Mouse (Mus musculus) heart, postnatal 10 days (tissue): ENCODE data around the gene Tmem209. TPM values are rescaled to one million over a fixed set of nuclear protein-coding genes. Genes with fewer than 3 reads are reported as not detected.
A peak's percentile ranks its signal among the peaks of the same experiment; 100 is the strongest.

Experiments used
- DNase-seq, 2 experiments: peaks; one replicate each; pipeline ENCODE4 v3.0.0; 2021
- intact Hi-C: fragments of 180-260 bp; cut with DNase I; formaldehyde crosslinking; loops from one replicate; pipeline ENCODE4 v1.15.1; 2025
- total RNA-seq, 2 experiments: library from RNA; stranded (reverse); gene quantifications; 2 replicates each; pipeline ENCODE4 v1.2.3; 2021

The Tmem209 gene
- total RNA-seq, result 10 to 100 TPM; 12.0 to 13.3 TPM

DNA sequence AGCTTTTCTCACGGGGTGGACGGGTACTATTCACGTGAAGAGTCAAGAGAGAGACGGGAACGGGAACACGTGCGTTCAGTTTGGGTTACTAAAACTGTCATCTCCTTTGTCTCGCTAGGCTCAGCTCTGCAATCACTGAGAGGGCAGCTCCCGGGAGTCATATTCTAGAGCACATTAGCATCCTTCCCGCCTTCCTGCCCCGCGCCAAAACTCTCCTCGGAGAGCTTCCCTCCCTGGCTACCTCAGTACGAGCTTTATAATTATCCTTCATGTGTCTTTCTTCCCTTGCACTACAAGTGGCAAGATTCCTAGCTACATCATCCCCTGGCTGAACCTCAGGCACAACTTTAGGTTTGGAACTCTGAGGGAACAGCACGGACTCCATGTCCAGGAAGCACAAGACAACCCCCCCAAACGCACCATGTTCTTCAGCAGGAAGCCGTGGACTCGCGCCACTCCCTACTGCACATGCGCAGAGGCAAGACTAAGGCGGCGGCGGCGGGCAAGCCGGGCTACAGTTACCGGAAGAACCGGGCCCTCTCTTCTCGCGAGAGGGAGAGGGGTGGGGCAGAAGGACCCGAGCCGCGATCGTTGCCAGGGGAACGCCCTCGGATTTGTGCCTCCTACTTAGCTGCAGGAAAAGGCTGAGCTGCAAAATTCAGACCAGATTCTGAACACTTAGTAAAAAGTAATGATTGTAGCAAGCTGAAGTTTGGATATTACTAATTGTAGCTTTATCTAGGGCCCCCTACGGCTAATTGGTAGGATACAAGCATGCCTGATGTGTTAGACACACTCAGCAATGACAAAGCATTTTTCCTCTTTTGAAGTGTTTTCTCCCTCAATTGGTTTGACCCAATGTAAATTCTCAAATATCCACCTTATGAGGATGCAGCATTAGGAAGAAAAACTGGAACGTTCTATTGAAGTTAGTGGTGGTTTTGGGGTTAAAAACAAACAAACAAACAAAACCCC lies at the start of gene Tmem209, which contains the start of gene Ssmem1:
Gene Tmem209, minus strand, starts transcription at position 519 of the 975 bp plus-strand sequence.
Gene Ssmem1, plus strand, starts transcription at position 585 of the 975 bp plus-strand sequence.
- intact Hi-C loops, result loop anchor here (5.0 kb wide), 1 partner anchor 388 kb away; the partner anchor contains the start of gene Copg2
- peak; percentile 100 for DNase-seq

- intact Hi-C loops, result no loop called here
- DNase-seq, result peak; percentile 85 to 87
Observed at GRCm38 (mm10) chr6:30556080-30556479, 46.5 kb upstream of the Tmem209 start.

DNA sequence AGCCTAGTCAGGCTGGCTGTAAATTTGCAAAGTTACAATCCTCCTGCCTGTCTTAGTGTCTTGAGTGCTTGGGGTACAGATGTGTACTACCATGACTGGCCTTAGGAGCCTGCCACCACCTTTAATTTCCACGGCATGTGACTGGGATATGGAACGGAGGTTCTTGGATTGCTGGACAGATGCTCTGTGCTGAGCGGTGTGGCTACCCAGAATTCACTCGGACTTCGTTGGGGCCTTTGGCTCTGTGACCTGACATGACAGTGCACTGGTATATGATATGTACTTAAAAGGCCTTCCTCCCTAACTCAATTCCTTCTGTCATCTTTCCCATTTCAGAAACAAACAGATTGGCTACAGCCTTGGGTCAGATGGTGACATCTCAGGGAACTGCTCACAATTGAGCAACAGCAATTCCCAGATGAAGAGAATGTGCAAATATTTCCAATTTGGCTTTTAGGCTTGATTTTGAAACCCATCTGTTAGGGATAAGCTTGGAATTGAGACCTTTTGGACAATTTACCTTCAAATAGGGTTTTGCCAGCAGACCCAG lies 45.1 kb upstream of the Tmem209 start:
- intact Hi-C loops, result loop anchor here (5.0 kb wide), 1 partner anchor 138 kb away; the partner anchor contains the start of gene Cep41
- no peak for DNase-seq

GRCm38 (mm10) chr6:30554092-30554491 lies 44.5 kb upstream of the Tmem209 start:
- intact Hi-C loops, result loop anchor here (5.0 kb wide), 1 partner anchor 138 kb away; the partner anchor contains the start of gene Cep41
- DNase-seq, result no peak

DNA sequence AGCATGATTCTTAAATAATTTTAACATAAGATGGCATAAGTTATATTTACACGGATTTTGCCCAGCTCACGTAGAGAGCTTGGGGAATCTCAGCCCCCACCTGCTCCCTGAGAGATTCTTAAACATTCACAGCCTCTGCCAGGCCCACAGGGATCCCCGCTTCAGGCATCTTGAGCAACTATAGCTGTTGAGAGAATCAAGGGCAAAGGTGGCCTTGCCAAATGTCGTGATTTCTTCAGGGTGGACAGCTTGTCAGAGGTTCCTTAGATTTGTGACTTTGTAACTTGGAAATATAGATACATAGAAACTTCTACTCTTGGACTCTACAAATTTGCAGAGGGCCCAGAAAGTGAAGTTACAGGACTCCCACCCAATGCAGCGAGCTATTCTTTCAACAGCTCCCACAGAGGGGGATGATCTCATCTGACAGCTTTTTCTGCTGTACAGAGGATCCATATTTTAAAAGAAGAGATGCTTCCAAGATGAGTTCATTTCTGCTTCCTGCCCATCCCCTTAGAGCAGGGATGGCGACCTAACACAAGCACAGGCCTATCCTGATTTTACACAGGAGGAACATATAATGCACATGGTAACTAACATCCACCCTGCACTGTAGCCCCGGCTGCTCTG lies 43.9 kb upstream of the Tmem209 start:
- DNase-seq, result no peak

GRCm38 (mm10) chr6:30552628-30553027 lies 43.0 kb upstream of the Tmem209 start:
- DNase-seq, result no peak
- intact Hi-C loops, result loop anchor here (5.0 kb wide), 1 partner anchor 140 kb away; the partner anchor contains the start of gene Cep41

More for the DNA sequence above, 43.9 kb upstream of the Tmem209 start:
- intact Hi-C loops, result loop anchor here (5.0 kb wide), 1 partner anchor 139 kb away; the partner anchor contains the start of gene Cep41

GRCm38 (mm10) chr6:30551644-30552580 lies 42.3 kb upstream of the Tmem209 start:
- intact Hi-C loops, result loop anchor here (5.0 kb wide), 1 partner anchor 140 kb away; the partner anchor contains the start of gene Cep41
- DNase-seq, result no peak

DNA sequence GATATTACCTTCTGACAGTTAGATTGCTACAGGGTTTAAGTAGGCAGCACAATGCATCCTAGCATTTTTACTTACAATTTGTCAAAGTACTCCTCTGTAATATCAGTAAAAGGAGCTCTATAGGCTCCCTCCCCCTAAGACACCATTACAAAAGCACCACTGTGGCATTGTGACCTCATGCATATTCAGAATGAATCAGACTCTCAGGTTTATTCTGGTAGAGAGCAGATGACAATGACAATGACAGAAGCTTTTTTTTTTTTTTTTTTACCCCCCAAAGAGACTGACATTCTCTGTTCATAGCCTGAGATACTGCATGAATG lies 41.6 kb upstream of the Tmem209 start:
- intact Hi-C loops, result loop anchor here (5.0 kb wide), 1 partner anchor 141 kb away; the partner anchor contains the start of gene Cep41

GRCm38 (mm10) chr6:30550496-30551192 lies 41.1 kb upstream of the Tmem209 start:
- intact Hi-C loops, result loop anchor here (5.0 kb wide), 1 partner anchor 142 kb away; the partner anchor contains the start of gene Cep41
- DNase-seq, result no peak

More for the DNA sequence above, 41.6 kb upstream of the Tmem209 start:
- DNase-seq, result no peak

DNA sequence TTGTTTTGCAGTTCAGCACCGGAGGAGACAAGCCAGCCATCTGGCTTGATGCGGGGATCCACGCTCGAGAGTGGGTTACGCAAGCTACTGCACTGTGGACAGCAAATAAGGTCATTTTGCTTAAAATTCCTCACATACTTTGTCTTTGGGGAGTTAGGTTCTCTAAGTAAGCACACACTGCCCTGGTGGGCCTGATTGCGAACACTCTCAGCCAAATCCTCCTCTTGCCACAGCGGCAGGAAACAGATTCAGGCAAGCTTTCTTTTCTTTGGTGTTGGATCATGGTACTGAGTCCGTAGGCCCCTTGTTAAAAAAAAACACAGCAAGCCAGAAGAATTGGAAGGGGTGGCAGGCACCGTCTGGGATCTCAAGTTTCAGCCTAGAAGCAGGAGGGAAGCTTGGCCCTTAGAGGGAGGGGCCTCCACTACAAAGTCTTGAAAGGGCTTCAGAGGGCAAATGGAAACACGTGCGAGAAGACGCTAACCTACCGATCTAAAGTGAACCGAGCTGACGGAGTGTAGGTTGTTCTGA lies 39.7 kb upstream of the Tmem209 start:
- no peak for DNase-seq
- intact Hi-C loops, result no loop called here

GRCm38 (mm10) chr6:30547656-30548306 lies 38.2 kb upstream of the Tmem209 start:
- intact Hi-C loops, result no loop called here
- peak; percentile 60 to 61 for DNase-seq

DNA sequence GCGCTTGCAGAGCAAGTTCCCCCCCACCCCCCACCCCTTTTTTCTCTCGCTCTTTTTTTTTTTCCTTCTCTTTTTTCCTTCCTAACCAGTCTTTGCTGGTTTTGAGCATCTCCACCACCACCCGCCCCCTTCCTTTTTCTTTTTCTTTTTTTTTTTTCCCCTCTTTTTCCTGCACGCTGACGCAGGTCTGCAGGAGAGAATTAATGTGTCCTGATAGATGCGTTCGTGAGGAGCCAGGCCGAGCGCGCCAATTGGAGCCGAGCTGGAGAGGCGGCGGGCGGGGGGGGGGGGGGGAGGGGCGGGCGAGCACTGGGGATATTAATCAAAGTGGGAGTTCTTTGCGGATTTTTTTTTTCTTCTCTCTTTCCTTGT lies 37.7 kb upstream of the Tmem209 start:
- intact Hi-C loops, result no loop called here
- peak in 1 of 2 experiments; percentile 54 for DNase-seq

DNA sequence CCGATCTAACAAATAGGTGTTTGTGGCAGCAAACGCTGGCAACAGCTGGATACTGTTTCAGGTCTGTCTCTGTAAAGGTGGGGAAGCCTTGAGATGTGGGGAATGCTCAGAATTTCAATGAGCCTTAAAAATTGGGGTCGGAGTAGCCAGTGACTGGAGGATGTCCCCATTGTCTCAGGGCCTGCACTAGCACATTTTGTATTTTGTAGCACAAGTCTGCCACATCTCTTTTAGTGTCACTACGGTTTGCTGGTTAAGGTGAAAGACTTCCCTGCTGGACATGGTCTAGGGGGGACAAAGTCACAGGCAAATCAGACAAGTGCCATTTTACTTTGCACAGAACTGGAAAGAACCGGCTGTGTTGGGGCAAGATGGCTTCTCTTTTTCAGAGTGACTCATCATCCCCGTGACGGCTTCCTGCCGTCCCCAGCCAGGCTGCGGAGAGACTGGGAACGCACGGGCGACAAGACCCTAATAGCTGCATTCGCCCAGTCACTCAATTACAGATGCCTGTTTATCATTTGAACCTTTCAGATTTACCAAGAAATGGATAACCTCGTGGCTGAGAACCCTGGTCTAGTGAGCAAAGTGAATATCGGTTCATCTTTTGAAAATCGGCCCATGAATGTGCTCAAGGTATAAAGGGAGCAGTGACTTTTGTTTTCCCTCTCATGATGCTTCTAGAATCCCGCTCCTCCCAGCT lies 37.1 kb upstream of the Tmem209 start:
- intact Hi-C loops, result no loop called here
- peak in 1 of 2 experiments; percentile 58 for DNase-seq

- intact Hi-C loops, result no loop called here
Observed at GRCm38 (mm10) chr6:30545689-30546088, 36.1 kb upstream of the Tmem209 start.

GRCm38 (mm10) chr6:30543851-30544250 lies 34.3 kb upstream of the Tmem209 start:
- no peak for DNase-seq
- intact Hi-C loops, result no loop called here

More at GRCm38 (mm10) chr6:30545689-30546088, 36.1 kb upstream of the Tmem209 start:
- peak in 1 of 2 experiments; percentile 42 for DNase-seq

- intact Hi-C loops, result no loop called here
- DNase-seq, result peak in 1 of 2 experiments; percentile 16
Observed at GRCm38 (mm10) chr6:30543077-30543476, 33.5 kb upstream of the Tmem209 start.

DNA sequence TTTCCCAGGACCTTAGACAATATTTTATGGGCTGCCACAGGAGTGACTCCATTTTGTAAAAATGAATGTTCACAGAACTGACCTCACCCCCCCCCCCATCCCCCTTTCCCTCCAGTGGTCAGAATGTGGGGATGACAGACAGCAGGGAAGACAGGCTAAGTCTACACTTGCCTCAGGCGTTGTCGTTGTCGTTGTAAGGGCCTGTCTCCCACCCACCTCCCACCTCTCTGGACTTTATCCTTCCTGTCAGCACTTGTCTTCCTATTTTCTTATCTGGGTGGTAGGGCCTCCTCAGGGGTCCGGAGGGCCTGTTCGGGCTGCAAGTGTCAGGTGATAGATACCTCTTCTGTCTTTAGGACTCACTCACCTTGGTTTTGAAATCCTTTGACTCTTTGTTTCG lies 32.7 kb upstream of the Tmem209 start:
- DNase-seq, result no peak
- intact Hi-C loops, result no loop called here
